Mouse (Mus musculus): ENCODE data around the gene Mob4.

Mob4 gene

DNA sequence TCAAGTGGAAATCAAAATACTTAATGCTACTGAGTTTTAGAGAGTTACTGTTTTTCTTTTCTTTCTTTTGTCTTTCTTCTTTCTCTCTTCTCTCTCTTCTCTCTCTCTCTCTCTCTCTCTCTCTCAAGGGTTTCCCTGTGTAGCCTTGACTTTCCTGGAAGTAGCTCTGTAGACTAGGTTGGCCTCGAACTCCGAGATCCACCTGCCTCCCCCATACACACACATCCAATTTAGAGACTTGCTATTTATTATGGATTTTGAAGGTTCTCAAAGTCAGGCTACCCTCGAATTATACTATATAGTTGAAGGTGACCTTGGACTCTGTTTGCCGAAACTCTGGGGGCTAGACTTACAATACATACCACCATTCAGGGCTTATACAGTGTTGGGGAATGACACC is 1.3 kb downstream of the Mob4 start:
- DNase-seq (ENCODE audit: low spot score) = no peak

DNA sequence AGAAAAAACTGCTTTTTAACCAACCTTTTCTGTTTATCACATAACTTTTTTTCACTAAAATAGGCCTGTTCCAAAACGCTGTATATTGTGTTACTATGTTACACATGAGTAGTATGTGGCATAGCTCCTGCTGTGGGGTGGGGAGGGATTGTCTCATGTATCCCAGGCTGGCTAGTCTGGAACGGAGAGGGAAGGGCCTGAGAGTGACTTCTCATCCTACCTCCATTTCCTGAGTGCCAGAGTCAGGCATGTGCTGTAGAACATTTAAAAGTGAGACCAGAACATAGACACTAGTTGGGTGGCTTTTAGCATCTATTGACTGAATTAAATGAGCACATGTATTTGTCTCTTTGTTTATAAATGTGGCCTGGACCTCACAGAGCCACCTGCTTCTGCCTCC is 2.1 kb downstream of the Mob4 start:
- no peak for DNase-seq (ENCODE audit: low spot score)

GRCm38 (mm10) chr1:55134301-55134700 is 3.3 kb downstream of the Mob4 start:
- DNase-seq (ENCODE audit: low spot score) = no peak

DNA sequence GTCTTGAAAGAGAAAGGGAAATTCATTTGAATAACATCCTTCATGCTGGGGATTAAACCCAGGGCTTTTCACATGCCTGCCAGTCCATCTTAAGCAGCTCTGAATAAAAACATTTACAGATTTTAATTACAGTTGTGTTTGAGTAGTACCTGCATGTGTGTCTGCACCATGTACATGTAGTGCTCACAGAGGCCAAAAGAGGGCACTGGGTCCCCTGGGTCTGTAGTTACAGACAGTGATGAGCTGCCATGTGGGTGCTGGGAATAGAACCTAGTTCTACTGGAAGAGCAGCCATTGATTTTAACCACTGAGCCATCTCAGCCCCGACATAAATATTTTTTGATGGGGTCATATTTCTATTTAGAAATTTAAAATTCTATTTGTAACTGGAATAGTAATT is 4.8 kb downstream of the Mob4 start:
- DNase-seq (ENCODE audit: low spot score) = no peak

DNA sequence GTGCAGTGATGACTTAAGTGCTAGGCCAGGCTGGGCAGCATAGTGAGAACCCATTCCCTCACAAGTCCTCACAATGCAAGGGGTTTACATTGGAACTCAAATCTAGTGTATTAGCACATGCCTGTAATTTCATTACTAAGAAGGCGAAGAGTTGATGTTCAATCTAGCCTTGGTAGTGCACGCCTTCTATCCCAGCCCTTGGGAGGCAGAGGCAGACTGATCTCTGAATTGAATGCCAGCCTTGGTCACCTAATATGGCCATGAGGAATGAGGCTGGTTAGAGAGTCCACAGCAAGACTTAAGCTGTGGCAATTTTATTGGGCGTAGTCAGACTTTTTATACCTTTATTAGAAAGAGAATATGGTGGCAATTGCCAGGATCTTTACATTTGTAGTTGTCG is 13.3 kb downstream of the Mob4 start:
- DNase-seq (ENCODE audit: low spot score) = no peak

- no peak for DNase-seq (ENCODE audit: low spot score)
Observed at GRCm38 (mm10) chr1:55145556-55145955, 14.5 kb downstream of the Mob4 start.

- DNase-seq (ENCODE audit: low spot score) = no peak
Observed at GRCm38 (mm10) chr1:55157329-55157728, 26.3 kb downstream of the Mob4 start.

- DNase-seq (ENCODE audit: low spot score) = no peak
Observed at GRCm38 (mm10) chr1:55158211-55158610, 27.2 kb downstream of the Mob4 start.

GRCm38 (mm10) chr1:55158821-55159220 is 27.8 kb downstream of the Mob4 start:
- no peak for DNase-seq (ENCODE audit: low spot score)

DNA sequence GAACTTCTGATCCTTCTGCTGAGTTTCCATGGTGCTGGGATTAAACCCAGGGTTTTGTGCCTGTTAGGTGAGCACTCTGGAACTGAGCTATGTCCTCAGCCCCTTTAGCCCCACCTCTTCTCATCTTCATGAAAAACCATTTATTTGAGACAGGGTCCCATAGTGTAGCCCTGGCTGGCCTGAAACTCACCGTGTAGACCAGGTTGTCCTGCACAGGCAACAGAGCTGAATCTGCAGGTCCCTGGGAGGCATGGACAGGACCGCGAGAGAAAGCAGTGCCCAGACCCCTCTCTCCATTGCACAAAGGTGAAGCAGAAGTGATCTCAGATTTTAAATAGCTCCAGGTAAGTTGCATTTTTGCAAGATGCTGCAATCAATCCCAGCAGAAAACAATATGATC is 29.2 kb downstream of the Mob4 start:
- no peak for DNase-seq (ENCODE audit: low spot score)

- DNase-seq (ENCODE audit: low spot score) = peak; percentile 79
Observed at GRCm38 (mm10) chr1:55160831-55161638, 30.0 kb downstream of the Mob4 start.

- peak; percentile 35 for DNase-seq (ENCODE audit: low spot score)
Observed at GRCm38 (mm10) chr1:55161895-55162294, 30.9 kb downstream of the Mob4 start.

DNA sequence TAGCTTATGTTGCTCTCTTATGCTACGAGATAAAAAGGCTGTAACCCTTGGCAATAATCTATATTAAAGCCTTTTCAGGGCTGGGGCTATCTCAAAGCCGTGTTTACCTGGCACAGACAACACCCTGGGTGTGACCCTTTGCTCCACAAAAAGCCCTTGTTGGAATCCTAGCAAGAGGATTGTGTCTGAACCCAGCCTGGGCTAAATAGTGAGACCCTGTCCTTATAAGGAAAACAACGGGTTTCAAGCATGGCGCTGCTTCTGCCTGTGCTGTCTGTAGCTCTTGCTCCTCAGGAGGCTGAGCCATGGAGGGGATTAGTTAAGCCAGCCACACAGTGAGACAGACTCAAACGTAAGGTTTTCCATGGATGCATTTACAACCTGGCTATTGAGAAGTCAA is 31.8 kb downstream of the Mob4 start:
- no peak for DNase-seq (ENCODE audit: low spot score)

- no peak for DNase-seq (ENCODE audit: low spot score)
Observed at GRCm38 (mm10) chr1:55164005-55164404, 33.0 kb downstream of the Mob4 start.

DNA sequence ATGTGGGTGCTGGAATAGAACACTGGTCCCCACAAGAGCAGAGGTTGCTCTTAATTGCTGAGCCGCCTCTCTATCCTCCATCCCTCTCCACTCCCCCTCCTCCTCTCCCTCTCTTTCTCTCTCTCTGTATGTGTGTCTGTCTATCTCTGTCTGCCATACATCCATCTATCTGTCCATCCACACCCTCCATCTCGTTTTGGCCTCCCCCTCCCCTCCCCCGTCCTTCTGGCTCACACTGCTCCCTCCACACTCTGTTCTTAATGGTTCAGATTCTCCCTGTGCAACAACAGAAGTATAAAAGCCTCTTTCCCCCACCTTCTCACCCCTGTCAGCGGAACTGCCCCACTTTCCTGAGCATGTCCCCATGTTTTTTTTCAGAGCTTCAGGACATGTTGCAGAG is 36.5 kb downstream of the Mob4 start:
- no peak for DNase-seq (ENCODE audit: low spot score)

DNA sequence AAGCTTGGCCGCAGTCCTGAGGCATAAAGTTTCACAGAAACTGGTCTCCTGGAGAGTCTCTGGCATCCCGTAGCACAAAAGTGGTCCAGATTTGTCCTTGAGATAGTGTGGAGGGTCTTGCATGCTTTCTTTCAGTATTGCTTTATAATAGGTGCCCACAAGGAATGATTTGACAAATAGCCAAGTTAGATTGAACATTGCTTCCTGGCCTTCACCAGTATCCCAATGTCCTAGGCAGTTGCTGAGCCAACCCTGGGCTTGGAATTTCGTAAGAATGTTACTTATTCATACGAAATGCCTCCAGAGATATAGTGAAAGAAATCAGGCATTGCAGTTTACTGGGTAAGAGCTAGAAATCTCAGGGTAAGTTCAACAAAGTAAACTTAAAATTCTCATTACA is 37.6 kb downstream of the Mob4 start:
- DNase-seq (ENCODE audit: low spot score) = no peak

- peak; percentile 34 for DNase-seq (ENCODE audit: low spot score)
Observed at GRCm38 (mm10) chr1:55171361-55172325, 40.6 kb downstream of the Mob4 start.

DNA sequence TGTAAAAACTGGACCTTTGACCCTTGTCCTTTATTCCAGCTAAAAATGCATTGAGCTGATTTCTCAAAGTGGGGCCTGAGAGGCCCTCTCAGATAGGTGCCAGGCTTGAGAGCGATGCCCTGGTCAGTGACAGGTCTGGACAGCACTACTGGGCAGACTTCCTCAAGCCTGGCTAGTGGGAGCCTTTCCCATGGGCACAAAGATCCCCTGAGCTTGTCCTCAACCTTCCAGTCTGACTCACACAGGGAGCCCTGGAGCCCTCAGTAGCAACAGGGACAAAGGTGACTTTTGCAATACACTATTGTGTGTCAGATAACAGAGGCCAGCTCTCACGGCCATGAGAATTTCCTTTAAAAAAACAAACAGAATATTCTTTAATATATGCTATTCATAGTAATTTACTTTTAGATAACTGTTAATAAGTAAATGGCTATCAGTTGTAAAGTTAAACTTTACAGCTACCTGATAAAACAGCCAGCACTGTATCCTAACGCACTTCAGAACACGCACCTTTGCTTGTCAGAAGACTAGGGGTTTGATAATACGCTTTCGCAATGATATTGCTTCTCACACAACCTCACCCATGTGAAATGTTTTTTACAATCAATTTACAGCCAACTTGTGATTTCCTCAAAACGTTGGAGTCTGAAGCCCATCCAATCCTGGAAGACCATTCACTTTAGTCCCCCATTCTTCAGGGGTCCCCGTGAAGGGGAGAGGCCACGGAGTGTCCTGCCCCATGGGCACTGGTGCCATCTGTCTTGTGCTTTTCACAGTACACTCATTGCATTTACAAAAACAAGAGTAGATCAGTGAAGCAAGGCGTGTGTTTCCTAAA is 42.9 kb downstream of the Mob4 start:
- DNase-seq (ENCODE audit: low spot score) = peak; percentile 96

DNA sequence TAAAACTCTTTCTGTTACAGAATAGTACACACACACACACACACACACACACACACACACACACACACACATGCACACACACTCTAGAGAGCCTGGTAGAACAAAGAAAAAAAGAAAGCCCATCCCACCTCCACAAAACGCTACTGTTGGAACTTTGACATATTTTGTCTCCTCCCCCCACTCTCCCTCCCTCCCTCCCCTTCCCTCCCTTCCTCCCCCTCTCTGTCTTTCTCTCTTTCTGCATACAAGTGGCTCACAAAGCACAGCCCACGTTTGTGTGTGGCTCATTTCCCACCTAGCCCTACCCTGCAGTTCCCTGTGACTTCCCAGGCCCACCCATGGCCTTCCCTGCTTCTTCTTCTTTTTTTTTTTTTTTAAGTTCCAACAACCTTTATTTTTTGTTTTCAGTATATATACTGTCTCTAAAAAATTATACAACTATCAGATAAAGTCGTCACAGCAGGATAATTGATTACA is 43.6 kb downstream of the Mob4 start:
- peak; percentile 62 for DNase-seq (ENCODE audit: low spot score)

DNA sequence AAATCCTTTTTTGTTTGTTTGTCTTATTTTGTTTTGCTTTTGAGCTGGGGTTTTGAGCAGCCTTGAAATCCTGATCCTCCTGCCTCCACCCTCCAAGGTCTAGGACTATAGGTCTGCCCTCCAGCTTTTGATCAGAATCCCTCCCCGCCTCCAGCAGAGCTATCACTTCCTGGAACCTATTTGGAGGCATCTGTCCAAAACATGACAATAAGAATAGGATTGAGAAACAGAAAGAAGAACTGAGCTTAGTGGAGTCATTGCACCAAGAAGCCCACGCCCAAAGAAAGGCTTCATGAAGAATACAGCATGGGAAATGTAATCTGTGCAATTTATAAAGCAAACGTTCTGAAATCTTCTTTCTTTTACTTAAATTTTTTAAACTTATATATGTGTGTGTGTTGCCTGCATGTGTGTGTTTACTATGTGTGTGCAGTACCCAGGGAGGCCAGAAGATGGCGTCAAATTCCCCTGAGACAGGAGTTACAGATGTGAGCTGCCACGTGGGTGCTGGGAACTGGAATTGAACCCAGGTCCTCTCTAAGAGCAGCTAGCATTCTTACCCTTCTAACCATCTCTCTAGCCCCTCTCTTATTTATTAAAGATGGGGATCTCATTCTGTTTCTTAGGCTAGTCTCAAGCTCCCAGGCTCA is 49.0 kb downstream of the Mob4 start:
- DNase-seq (ENCODE audit: low spot score) = no peak

DNA sequence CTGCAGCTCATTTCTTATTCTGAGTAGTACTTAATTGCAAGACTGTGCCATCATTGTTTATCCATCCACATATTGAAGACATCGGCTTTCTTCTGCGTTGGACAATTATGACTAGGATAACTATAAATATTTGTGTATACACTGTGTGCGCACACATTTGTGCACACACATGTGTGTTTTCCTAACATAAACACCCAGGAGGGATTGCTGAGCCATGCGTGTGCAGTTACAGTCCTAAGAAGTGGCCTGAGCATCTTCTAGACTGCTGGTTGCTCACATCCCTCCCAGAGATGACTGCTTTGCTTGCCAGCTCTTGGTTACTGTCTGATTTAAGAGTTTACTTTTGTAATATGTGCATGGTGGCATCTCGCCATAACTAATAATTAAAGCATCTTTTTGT is 51.4 kb downstream of the Mob4 start:
- no peak for DNase-seq (ENCODE audit: low spot score)

DNA sequence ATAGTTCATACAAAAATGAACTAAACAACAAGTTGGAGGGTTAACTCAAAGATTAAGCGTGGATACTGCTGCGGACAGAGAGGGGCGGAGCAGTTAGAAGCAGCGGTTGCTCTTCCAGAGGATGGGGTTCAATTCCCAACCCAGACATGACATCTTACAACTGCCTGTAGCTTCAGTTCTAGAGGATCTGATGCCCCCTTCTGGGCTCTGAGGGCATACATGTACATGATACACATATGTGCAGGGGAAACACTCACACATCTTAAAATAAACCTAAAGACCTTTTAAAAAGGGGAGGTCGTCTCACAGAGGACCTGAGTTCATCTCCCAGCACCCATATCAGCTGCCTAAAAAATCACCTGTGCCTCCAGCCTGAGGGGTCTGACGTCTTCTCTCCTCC is 54.7 kb downstream of the Mob4 start:
- peak; percentile 45 for DNase-seq (ENCODE audit: low spot score)

Measured in adipocyte (in vitro differentiated cells).